Mouse (Mus musculus): ENCODE results near the gene Gnai2. TPM values are rescaled to one million over a fixed set of nuclear protein-coding genes. Genes with fewer than 3 reads are reported as not detected.

The Gnai2 gene
- polyA plus RNA-seq, 1 experiment from 2014 or later: 233 TPM

DNA sequence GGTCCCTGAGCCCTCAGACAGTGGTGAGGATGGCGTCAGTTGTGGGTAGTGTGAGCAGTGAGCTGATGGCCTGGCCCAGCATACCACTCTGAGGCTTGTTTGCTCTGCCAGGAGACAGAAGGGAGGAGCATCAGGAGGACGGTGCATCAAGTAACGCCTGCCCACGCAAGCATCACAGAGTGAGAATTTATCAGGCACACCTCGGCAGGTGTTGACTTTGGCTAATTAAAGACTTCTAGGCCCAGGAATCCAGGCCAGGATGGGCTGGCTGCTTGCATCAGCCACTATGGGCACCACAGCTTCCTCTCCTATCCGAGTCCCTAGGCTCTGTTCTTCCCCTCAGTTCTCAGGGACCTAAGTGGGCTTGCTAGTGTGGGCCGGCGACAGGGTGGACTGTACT, 27.2 kb upstream of the Gnai2 start:
- Histone ChIP-seq H3K27ac (ENCODE audit: low read depth, low read length) (no peak overlapping the region), H3K9me3 (ENCODE audit: control insufficient read depth, low read length) (no peaks in the 10 kb centered on the region), H3K9ac (ENCODE audit: low read depth, low read length) (no peak overlapping the region), H3K27me3 (replicated peaks; ENCODE audit: control insufficient read depth, insufficient read depth, low read length) (peaks cover 33% of the 10 kb centered on the region), H3K36me3 (ENCODE audit: control insufficient read depth, insufficient read depth, low read length) (no peaks in the 10 kb centered on the region), H3K4me3 (ENCODE audit: low read depth, low read length) (no peak overlapping the region), H3K4me2 (no peak overlapping the region), H3K4me1 (replicated peaks; ENCODE audit: control insufficient read depth, insufficient read depth, low read length) (peaks cover 7% of the 10 kb centered on the region; the same call in 1 of the 2 replicates)
- DNase-seq (ENCODE audit: low spot score): no peak
- 74% methylated on average over 8 of the region's 8 CpGs for WGBS
- no peak for ATAC-seq (replicated peaks; ENCODE audit: low FRiP score)

DNA sequence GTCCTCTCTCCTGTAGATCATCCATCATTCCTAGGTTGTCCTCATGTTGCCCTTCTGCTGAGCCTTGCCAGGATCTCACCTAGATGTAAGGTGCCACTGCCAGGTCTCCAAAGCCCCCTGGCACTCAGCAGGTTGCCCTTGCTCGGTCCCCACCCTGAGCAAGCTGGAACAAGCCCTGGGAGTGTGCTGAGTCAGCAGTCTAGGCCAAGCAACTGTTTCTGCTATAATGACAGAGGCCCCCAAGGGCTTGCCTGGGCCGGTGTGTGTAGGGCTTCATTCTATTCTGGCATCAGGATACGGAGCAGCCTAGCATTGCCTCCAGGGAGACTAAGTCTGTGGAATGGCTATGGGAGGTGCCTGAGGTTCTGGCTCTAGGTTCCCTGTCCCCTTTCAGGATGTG, 25.6 kb upstream of the Gnai2 start:
- ATAC-seq (replicated peaks; ENCODE audit: low FRiP score) (no peak), DNase-seq (ENCODE audit: low spot score) (no peak)
- no peak overlapping the region for H3K4me2 ChIP-seq
- no peaks in the 10 kb centered on the region for H3K9me3 ChIP-seq (ENCODE audit: control insufficient read depth, low read length)
- H3K9ac ChIP-seq (ENCODE audit: low read depth, low read length): no peak overlapping the region
- H3K36me3 ChIP-seq (ENCODE audit: control insufficient read depth, insufficient read depth, low read length): no peaks in the 10 kb centered on the region
- H3K27me3 ChIP-seq (replicated peaks; ENCODE audit: control insufficient read depth, insufficient read depth, low read length): peaks cover 18% of the 10 kb centered on the region
- no peak overlapping the region for H3K4me3 ChIP-seq (ENCODE audit: low read depth, low read length)
- WGBS: 68% methylated on average over 3 of the region's 3 CpGs
- no peaks in the 10 kb centered on the region for H3K4me1 ChIP-seq (replicated peaks; ENCODE audit: control insufficient read depth, insufficient read depth, low read length)
- H3K27ac ChIP-seq (ENCODE audit: low read depth, low read length): no peak overlapping the region

DNA sequence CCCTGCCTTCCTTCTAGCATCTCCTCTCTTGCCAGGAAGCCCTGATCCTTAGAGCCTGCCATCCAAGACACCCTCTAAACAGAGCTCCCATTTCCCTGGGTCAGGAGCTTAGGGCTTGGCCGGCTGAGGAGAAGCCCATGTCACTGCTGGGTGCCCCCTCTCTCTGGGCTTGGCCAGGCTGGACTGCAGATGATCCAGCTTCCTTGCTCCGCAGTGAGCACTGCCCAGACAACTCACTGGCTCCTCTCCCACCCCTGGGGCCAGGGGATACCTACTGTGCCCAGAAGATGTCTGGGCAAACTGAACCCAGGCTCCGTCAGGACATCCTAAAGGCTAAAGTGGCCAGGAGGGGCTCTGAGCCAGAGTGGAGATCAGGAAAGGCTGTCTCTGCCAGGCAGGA, 24.8 kb upstream of the Gnai2 start:
- DNase-seq (ENCODE audit: low spot score): no peak
- no peak overlapping the region for H3K27ac ChIP-seq (ENCODE audit: low read depth, low read length)
- no peaks in the 10 kb centered on the region for H3K36me3 ChIP-seq (ENCODE audit: control insufficient read depth, insufficient read depth, low read length)
- WGBS: 80% methylated on average over 3 of the region's 3 CpGs
- H3K27me3 ChIP-seq (replicated peaks; ENCODE audit: control insufficient read depth, insufficient read depth, low read length): peaks cover 9% of the 10 kb centered on the region
- H3K9ac ChIP-seq (ENCODE audit: low read depth, low read length): no peak overlapping the region
- H3K4me3 ChIP-seq (ENCODE audit: low read depth, low read length): no peak overlapping the region
- H3K4me2 ChIP-seq: no peak overlapping the region
- no peaks in the 10 kb centered on the region for H3K9me3 ChIP-seq (ENCODE audit: control insufficient read depth, low read length)
- ATAC-seq (replicated peaks; ENCODE audit: low FRiP score): no peak
- H3K4me1 ChIP-seq (replicated peaks; ENCODE audit: control insufficient read depth, insufficient read depth, low read length): no peaks in the 10 kb centered on the region

DNA sequence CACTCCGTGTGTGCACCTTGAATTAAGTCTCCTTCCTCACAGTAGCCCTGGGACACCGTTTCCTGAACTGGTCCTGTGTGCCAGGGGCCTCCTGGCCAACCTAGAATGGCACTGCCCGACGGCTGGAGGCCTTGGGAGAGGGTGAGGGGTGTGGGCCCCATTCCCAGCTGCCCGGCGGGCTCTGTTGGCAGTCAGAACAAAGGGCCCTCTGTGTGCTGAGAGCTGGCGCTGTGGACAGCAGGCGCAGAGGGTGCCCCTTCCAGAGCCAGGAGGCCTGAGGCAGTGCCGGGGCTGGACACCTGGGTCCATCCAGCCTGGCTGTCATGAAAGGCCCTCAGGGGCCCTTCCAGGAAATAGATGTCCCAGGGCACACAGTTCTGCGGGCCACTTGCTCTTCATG, 24.4 kb upstream of the Gnai2 start:
- H3K27me3 ChIP-seq (replicated peaks; ENCODE audit: control insufficient read depth, insufficient read depth, low read length): peaks cover 5% of the 10 kb centered on the region
- H3K9me3 ChIP-seq (ENCODE audit: control insufficient read depth, low read length): no peaks in the 10 kb centered on the region
- no peak for ATAC-seq (replicated peaks; ENCODE audit: low FRiP score)
- H3K4me1 ChIP-seq (replicated peaks; ENCODE audit: control insufficient read depth, insufficient read depth, low read length): no peaks in the 10 kb centered on the region
- H3K27ac ChIP-seq (ENCODE audit: low read depth, low read length): no peak overlapping the region
- no peaks in the 10 kb centered on the region for H3K36me3 ChIP-seq (ENCODE audit: control insufficient read depth, insufficient read depth, low read length)
- H3K4me3 ChIP-seq (ENCODE audit: low read depth, low read length): no peak overlapping the region
- H3K4me2 ChIP-seq: no peak overlapping the region
- no peak overlapping the region for H3K9ac ChIP-seq (ENCODE audit: low read depth, low read length)
- no peak for DNase-seq (ENCODE audit: low spot score)
- WGBS: 82% methylated on average over 10 of the region's 10 CpGs

DNA sequence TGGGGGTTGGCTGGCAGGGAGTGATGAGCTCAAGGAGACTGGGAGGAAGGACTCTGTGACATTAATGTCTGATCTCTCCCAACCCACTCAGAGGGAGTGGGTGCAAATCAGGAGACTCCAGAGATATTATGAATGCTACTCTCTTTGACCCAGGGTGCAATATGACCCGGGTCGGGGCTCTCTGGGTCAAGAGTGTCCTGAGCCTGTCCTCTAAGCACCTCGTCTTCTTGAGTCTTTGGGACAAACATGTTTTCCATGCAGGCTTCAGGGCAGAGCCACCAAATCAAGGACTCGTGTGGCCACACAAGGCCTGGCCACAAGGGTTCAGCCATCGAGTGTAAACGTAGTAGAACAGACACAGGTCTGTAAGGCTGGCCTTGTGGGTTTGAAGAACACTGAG, 22.9 kb upstream of the Gnai2 start:
- DNase-seq (ENCODE audit: low spot score): no peak
- 80% methylated on average over 6 of the region's 6 CpGs for WGBS
- ATAC-seq (replicated peaks; ENCODE audit: low FRiP score): no peak
- Histone ChIP-seq H3K9ac (ENCODE audit: low read depth, low read length) (no peak overlapping the region), H3K4me1 (replicated peaks; ENCODE audit: control insufficient read depth, insufficient read depth, low read length) (no peaks in the 10 kb centered on the region), H3K27me3 (replicated peaks; ENCODE audit: control insufficient read depth, insufficient read depth, low read length) (peaks cover 3% of the 10 kb centered on the region), H3K4me3 (ENCODE audit: low read depth, low read length) (no peak overlapping the region), H3K36me3 (ENCODE audit: control insufficient read depth, insufficient read depth, low read length) (no peaks in the 10 kb centered on the region), H3K27ac (ENCODE audit: low read depth, low read length) (no peak overlapping the region), H3K4me2 (no peak overlapping the region), H3K9me3 (ENCODE audit: control insufficient read depth, low read length) (no peaks in the 10 kb centered on the region)

DNA sequence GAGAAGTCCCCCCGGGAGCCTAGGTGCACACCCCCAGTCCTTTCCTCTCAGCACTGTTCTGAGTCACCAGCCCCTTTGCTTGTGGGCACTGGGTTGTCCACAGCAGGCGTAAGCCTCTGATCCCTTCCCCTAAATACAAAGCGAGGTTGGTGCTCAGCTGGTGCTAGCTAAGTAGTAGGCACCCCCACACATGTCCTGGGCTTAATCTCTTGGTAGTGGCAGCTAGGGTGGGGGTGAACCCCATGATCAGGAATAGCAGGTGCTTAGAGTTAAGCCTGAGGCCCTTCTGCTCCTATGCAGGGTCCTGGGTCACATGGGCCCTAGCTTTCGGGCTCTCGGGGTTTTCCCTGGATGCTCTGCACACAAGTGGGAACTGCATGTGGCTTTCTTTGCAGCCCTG, 22.0 kb upstream of the Gnai2 start:
- H3K27ac ChIP-seq (ENCODE audit: low read depth, low read length): no peak overlapping the region

DNA sequence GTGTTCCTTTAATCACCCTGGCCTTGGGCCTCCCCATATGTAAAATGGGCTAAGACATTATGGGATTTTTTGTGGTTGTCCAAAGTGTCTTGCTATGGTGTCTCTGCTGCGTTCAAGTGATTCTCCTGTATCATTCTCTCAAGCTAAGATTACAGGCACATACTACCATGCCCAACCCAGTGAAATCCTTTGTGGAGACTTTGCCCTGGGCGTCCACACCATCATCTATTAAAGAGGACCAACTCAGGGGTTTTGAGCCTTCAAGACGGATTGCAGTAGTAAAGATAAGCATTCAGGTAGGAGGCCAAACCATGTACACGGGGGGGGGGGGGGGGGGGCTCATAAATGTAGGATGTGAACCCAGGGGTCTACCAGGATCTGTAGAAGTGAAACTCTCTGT, 19.4 kb upstream of the Gnai2 start:
- WGBS: 65% methylated on average over 4 of the region's 4 CpGs
- Histone ChIP-seq H3K4me3 (ENCODE audit: low read depth, low read length) (no peak overlapping the region), H3K9ac (ENCODE audit: low read depth, low read length) (no peak overlapping the region), H3K27me3 (replicated peaks; ENCODE audit: control insufficient read depth, insufficient read depth, low read length) (no peaks in the 10 kb centered on the region), H3K9me3 (ENCODE audit: control insufficient read depth, low read length) (no peaks in the 10 kb centered on the region), H3K4me2 (no peak overlapping the region), H3K4me1 (replicated peaks; ENCODE audit: control insufficient read depth, insufficient read depth, low read length) (no peaks in the 10 kb centered on the region; the same call in 1 of the 2 replicates), H3K27ac (ENCODE audit: low read depth, low read length) (no peak overlapping the region), H3K36me3 (ENCODE audit: control insufficient read depth, insufficient read depth, low read length) (no peaks in the 10 kb centered on the region)
- ATAC-seq (replicated peaks; ENCODE audit: low FRiP score) (no peak), DNase-seq (ENCODE audit: low spot score) (no peak)

More for the DNA sequence above, 22.0 kb upstream of the Gnai2 start:
- ATAC-seq (replicated peaks; ENCODE audit: low FRiP score): no peak
- no peak for DNase-seq (ENCODE audit: low spot score)
- H3K4me2 ChIP-seq: no peak overlapping the region
- H3K4me3 ChIP-seq (ENCODE audit: low read depth, low read length): no peak overlapping the region
- no peaks in the 10 kb centered on the region; the same call in none of the 2 replicates for H3K27me3 ChIP-seq (replicated peaks; ENCODE audit: control insufficient read depth, insufficient read depth, low read length)
- no peak overlapping the region for H3K9ac ChIP-seq (ENCODE audit: low read depth, low read length)
- no peaks in the 10 kb centered on the region for H3K4me1 ChIP-seq (replicated peaks; ENCODE audit: control insufficient read depth, insufficient read depth, low read length)
- H3K36me3 ChIP-seq (ENCODE audit: control insufficient read depth, insufficient read depth, low read length): no peaks in the 10 kb centered on the region
- WGBS: 82% methylated on average over 5 of the region's 5 CpGs
- no peaks in the 10 kb centered on the region for H3K9me3 ChIP-seq (ENCODE audit: control insufficient read depth, low read length)

DNA sequence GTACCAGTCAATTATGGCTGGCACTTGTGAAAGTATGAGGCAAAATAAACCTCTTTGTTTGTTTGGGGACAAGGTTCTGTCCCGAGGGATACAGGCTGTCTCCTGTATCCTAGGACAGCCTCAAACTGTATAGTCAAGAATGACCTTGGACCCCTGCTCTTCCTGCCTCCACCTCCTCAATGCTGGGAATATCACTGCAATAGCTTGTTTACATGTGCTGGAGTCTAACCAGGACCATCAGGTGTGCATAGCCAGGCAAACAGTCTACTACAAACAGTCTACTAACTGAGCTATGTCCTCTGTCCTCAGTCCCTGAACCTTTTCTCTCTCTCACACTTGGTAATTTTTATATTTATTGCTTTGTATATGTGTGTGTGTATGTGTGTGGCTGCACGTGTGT, 18.3 kb upstream of the Gnai2 start:
- H3K9ac ChIP-seq (ENCODE audit: low read depth, low read length): no peak overlapping the region
- H3K4me1 ChIP-seq (replicated peaks; ENCODE audit: control insufficient read depth, insufficient read depth, low read length): no peaks in the 10 kb centered on the region; the same call in 1 of the 2 replicates
- H3K4me3 ChIP-seq (ENCODE audit: low read depth, low read length): no peak overlapping the region
- no peak overlapping the region for H3K27ac ChIP-seq (ENCODE audit: low read depth, low read length)
- 75% methylated on average over 2 of the region's 2 CpGs for WGBS
- no peak overlapping the region for H3K4me2 ChIP-seq
- DNase-seq (ENCODE audit: low spot score) (no peak), ATAC-seq (replicated peaks; ENCODE audit: low FRiP score) (no peak)
- H3K9me3 ChIP-seq (ENCODE audit: control insufficient read depth, low read length): no peaks in the 10 kb centered on the region
- H3K27me3 ChIP-seq (replicated peaks; ENCODE audit: control insufficient read depth, insufficient read depth, low read length): no peaks in the 10 kb centered on the region
- no peaks in the 10 kb centered on the region for H3K36me3 ChIP-seq (ENCODE audit: control insufficient read depth, insufficient read depth, low read length)

DNA sequence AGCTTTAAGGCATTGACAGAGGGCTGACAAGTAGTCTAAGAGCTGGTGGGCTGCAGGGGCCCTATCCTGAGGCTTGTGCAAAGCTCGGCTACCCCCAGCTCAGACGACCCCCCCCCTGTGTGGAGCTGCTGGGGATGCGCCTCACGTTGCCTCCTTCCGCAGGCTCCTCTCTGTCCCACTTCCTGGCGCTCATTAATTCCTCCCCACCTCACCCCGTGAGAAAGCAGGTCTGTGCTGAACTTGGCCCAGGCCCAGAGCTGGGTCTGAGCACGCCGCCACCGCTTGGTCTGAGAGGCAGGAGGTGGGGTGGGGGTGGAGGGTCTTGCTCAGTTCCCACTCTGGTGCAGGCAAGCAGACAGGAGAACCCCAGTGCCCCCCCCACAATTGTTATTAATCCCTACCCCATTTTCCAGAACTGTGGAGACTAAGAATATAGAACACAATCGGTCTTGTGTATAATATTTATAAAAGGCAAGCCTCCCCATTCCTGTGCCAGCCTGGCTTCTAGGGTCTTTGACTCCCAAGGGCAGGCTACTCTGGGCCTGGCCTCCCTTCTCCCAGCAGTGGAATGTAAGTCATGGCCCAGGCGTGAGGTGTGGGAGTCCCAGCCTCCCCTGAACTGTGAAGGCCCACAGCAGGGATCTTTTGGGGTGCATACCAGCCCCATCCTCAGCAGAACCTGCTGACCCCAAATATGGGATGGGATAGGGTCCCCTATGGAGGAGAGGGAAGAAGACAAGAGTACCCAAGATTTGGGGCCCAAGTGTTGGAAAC, 15.7 kb upstream of the Gnai2 start:
- Histone ChIP-seq H3K9me3 (ENCODE audit: control insufficient read depth, low read length) (no peaks in the 10 kb centered on the region), H3K4me3 (ENCODE audit: low read depth, low read length) (no peak overlapping the region), H3K9ac (ENCODE audit: low read depth, low read length) (no peak overlapping the region), H3K4me1 (replicated peaks; ENCODE audit: control insufficient read depth, insufficient read depth, low read length) (no peaks in the 10 kb centered on the region; the same call in 1 of the 2 replicates), H3K27ac (ENCODE audit: low read depth, low read length) (no peak overlapping the region), H3K36me3 (ENCODE audit: control insufficient read depth, insufficient read depth, low read length) (no peaks in the 10 kb centered on the region), H3K4me2 (no peak overlapping the region), H3K27me3 (replicated peaks; ENCODE audit: control insufficient read depth, insufficient read depth, low read length) (no peaks in the 10 kb centered on the region)
- WGBS: 47% methylated on average over 12 of the region's 12 CpGs
- no peak for DNase-seq (ENCODE audit: low spot score)
- ATAC-seq (replicated peaks; ENCODE audit: low FRiP score): no peak

Data from liver, embryonic 11.5 days (tissue).